8 mouse cellular contexts compared by ENCODE assay signal in genomic region chr4:150230460-150231407, GRCm38 (mm10). TPM values are rescaled to one million over a fixed set of nuclear protein-coding genes. Genes with fewer than 3 reads are reported as not detected.
A peak's percentile ranks its signal among the peaks of the same experiment; 100 is the strongest.
DNase-seq lines count a peak whose midpoint lies in the region; ATAC-seq lines count a peak whose summit lies in the region.
"Had no signal": no experiment of that assay in that cellular context is flagged by ENCODE, and none has a peak within 500 bp of the region (broad histone marks: within the 10 kb centered on the region; RNA-seq: fewer than 3 reads in every experiment).

No protein-coding gene starts in this region.

- no peak overlapping the region for H3K4me3 ChIP-seq in embryonic facial prominence, embryonic 12.5 days
- no peak overlapping the region for H3K4me3 ChIP-seq in limb, embryonic 12.5 days (replicated peaks)

- peaks cover 24% of the 10 kb centered on the region for H3K4me1 ChIP-seq in embryonic facial prominence, embryonic 12.5 days
- peaks cover 54% of the 10 kb centered on the region for H3K4me1 ChIP-seq in limb, embryonic 12.5 days (replicated peaks)

- ATAC-seq in embryonic facial prominence, embryonic 12.5 days (ENCODE audit: insufficient number of reproducible peaks, insufficient read depth, low FRiP score, low TSS enrichment): no peak
- no peak for ATAC-seq in limb, embryonic 12.5 days (ENCODE audit: insufficient number of reproducible peaks, insufficient read depth, low FRiP score, low TSS enrichment, low read depth)

- H3K36me3 ChIP-seq in embryonic facial prominence, embryonic 12.5 days: no peaks in the 10 kb centered on the region
- H3K36me3 ChIP-seq in limb, embryonic 12.5 days: no peaks in the 10 kb centered on the region

- H3K27ac ChIP-seq in embryonic facial prominence, embryonic 12.5 days: peak overlapping the region; percentile 41; the same call in 1 of the 2 replicates
- H3K27ac ChIP-seq in limb, embryonic 12.5 days: peak overlapping the region; percentile 50; the same call in 1 of the 2 replicates

- no peaks in the 10 kb centered on the region for H3K27me3 ChIP-seq in embryonic facial prominence, embryonic 12.5 days
- H3K27me3 ChIP-seq in limb, embryonic 12.5 days: no peaks in the 10 kb centered on the region

- DNase-seq in left cerebral cortex, adult 18-20 months (ENCODE audit: low spot score in 2 of 2): peak; percentile 63 to 75
- DNase-seq in left cerebral cortex, postnatal 4 days: no peak
- peak; percentile 40 to 64 for DNase-seq in heart, postnatal 10 days
- no peak for DNase-seq in spleen, adult 18-20 months
- no peak for DNase-seq in c-Kit-positive CD71-positive TER-119-positive erythroid progenitor cells, embryonic 14.5 days (ENCODE audit: low spot score)

- H3K4me2 ChIP-seq in embryonic facial prominence, embryonic 12.5 days (replicated peaks): no peak overlapping the region
- peak overlapping the region; percentile 31 for H3K4me2 ChIP-seq in limb, embryonic 12.5 days

- no peaks in the 10 kb centered on the region for H3K9me3 ChIP-seq in embryonic facial prominence, embryonic 12.5 days
- H3K9me3 ChIP-seq in limb, embryonic 12.5 days: no peaks in the 10 kb centered on the region

- 9% methylated on average over 21 of the region's 21 CpGs for WGBS in embryonic facial prominence, embryonic 12.5 days
- WGBS in limb, embryonic 12.5 days: 9% methylated on average over 21 of the region's 21 CpGs

- intact Hi-C loops in left cerebral cortex, postnatal 4 days (cut with DNase I): no loop called here
- intact Hi-C loops in heart, postnatal 10 days (cut with DNase I): no loop called here

- no peak overlapping the region for H3K9ac ChIP-seq in embryonic facial prominence, embryonic 12.5 days
- peak overlapping the region; percentile 12; the same call in 1 of the 2 replicates for H3K9ac ChIP-seq in limb, embryonic 12.5 days (replicated peaks)

RNA-seq across cellular contexts. Expression of gene Eno1, which starts 5.8 kb away (rescaled TPM):
- total RNA-seq in left cerebral cortex, adult 18-20 months (2021): 100 to 1,000 TPM; 426 to 458 TPM
- total RNA-seq in left cerebral cortex, postnatal 4 days (2021): 100 to 1,000 TPM; 204 to 220 TPM
- 1,519 and 1,577 TPM in 2 replicates for polyA plus RNA-seq in embryonic facial prominence, embryonic 12.5 days (2016; fragmentation: Nextera tagmentation; extraction: Ambion mirVana)
- 100 to 1,000 TPM; 231 to 243 TPM for total RNA-seq in heart, postnatal 10 days (2021)
- 1,793 and 1,872 TPM in 2 replicates for polyA plus RNA-seq in limb, embryonic 12.5 days (2016; fragmentation: Nextera tagmentation; extraction: Ambion mirVana)

RNA-seq across cellular contexts. Expression of gene Car6, which starts 29.6 kb away (rescaled TPM):
- total RNA-seq in left cerebral cortex, adult 18-20 months (2021): not detected
- total RNA-seq in left cerebral cortex, postnatal 4 days (2021): not detected
- polyA plus RNA-seq in embryonic facial prominence, embryonic 12.5 days (2016; fragmentation: Nextera tagmentation; extraction: Ambion mirVana): 0.23 and 0.29 TPM in 2 replicates
- not detected for total RNA-seq in heart, postnatal 10 days (2021)
- polyA plus RNA-seq in limb, embryonic 12.5 days (2016; fragmentation: Nextera tagmentation; extraction: Ambion mirVana): 0.22 and 0.33 TPM in 2 replicates
- total RNA-seq: left cerebral cortex, adult 8-10 months had no signal

RNA-seq across cellular contexts. Expression of gene Rere, which starts 50.7 kb away (rescaled TPM):
- total RNA-seq in left cerebral cortex, adult 18-20 months (2021): 100 to 1,000 TPM in 1 of 2 experiments, 10 to 100 TPM in 1; 89.9 to 102 TPM
- total RNA-seq in left cerebral cortex, postnatal 4 days (2021): 100 to 1,000 TPM in 1 of 2 experiments, 10 to 100 TPM in 1; 98.6 to 106 TPM
- polyA plus RNA-seq in embryonic facial prominence, embryonic 12.5 days (2016; fragmentation: Nextera tagmentation; extraction: Ambion mirVana): 37.7 and 40.7 TPM in 2 replicates
- 10 to 100 TPM; 62.1 to 68.0 TPM for total RNA-seq in heart, postnatal 10 days (2021)
- 31.4 and 35.4 TPM in 2 replicates for polyA plus RNA-seq in limb, embryonic 12.5 days (2016; fragmentation: Nextera tagmentation; extraction: Ambion mirVana)

Comparison
In these comparisons a context has a peak if more than half of its experiments do, and no peak if none do; other contexts are left out.
1. DNase-seq: peak in left cerebral cortex, adult 18-20 months (2 of 2) and heart, postnatal 10 days (2 of 2); none in left cerebral cortex, postnatal 4 days (single experiment), spleen, adult 18-20 months (0 of 2) and c-Kit-positive CD71-positive TER-119-positive erythroid progenitor cells, embryonic 14.5 days (single experiment).